Mouse (Mus musculus) 3T3-L1 (cell line): ENCODE results near the gene Cybc1.

ENCODE experiments used
- DNase-seq: peaks from one replicate; pipeline ENCODE4 v3.0.0-alpha.2; 2015; ENCODE audit warnings: low read depth, low spot score

The Cybc1 gene

DNA sequence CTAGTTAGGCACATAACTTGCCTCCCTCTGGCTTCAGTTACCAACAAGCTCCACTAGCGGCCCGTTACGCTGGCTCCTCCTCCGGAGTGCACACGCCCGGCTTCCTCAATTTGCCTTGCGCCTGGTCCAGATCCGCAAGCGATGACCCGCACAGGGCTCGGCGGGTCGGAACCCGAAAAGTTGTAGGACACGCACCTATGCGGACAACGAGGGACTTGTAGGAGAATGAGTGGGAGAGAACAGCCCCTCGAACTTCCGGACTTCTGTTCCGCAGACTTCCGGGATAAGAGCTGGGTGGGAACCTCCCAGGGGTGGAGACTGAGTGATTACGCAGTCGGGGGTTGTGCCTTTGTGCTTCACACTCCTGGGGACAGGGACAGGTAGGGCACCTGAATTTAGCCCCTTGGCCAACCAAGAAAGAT, at the start of gene Cybc1:
TSS of gene Cybc1 (minus strand) at position 305 of the 422 bp plus-strand sequence.
- DNase-seq: peak; percentile 91

GRCm38 (mm10) chr11:121278011-121278410, 48.9 kb upstream of the Cybc1 start:
- DNase-seq: no peak

- no peak for DNase-seq
These were observed 48.4 kb upstream of the Cybc1 start for GRCm38 (mm10) chr11:121277516-121277915.

DNA sequence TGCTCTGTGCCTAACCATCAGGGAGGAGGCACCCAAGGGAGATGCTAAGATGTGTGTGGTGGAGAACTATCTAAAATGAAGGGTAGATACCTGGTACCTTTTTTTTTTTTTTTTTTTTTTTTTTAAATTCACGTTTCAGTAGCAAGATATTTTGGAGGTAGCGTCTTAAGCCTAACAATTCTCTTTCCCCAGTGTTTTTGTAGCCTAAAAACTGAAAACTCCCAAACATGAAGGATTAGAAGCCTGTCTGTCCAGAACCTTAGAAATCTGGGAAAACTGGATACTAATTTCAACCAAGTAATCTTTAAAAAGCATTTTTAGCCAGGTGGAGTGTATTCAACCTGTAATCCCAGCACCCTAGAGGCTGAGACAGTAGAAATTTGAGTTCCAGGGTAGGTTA, 32.0 kb upstream of the Cybc1 start:
- DNase-seq: no peak

DNA sequence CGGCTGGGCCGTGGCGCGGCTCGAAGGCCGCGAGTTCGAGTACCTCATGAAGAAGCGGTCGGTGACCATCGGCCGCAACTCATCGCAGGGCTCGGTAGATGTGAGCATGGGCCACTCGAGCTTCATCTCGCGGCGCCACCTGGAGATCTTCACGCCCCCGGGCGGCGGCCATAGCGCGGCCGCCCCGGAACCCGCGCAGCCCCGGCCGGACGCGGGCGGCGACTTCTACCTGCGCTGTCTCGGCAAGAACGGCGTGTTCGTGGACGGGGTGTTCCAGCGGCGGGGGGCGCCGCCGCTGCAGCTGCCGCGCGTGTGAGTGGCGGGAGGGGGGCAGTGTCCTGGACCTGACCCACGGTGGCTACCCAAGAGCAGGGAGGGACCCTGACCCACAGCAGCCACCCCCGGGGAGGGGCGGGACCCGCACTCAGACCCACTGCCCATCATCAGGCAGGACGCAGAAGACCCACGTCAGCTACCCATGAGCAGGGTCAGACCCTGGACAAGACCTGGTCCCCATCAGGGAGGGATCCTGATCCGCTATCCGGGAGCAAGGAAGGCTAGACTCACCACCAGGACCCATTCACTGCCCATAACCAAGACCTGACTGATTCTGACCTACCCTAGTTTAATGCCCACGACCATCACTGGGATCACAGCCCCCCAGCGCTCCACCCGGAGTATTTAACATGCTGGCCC, 31.2 kb upstream of the Cybc1 start:
- DNase-seq: peak; percentile 34

- peak; percentile 79 for DNase-seq
These were observed 30.3 kb upstream of the Cybc1 start, which contains the start of gene Foxk2 for GRCm38 (mm10) chr11:121259160-121260100. Gene Foxk2 (plus strand): TSS chr11:121259990.

DNA sequence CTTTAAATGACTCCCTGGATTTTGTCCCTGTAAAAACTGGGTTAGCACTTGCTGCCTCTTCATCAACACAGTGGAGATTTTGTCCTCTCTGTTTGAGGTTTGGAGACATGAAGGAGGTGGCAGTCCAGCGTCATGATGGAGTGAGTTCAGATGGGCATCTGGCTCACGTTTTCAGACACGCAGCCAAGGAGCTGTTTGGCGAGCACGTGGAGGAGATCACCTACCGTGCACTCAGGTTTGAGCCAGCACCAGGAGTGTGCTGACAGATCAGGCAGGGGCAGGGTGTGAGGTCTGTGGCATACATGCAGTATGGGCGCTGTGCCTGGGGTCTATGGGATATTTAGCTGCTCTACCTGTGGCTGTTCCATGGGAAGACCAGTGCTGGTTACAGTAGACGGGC, 21.1 kb upstream of the Cybc1 start:
- DNase-seq: no peak

GRCm38 (mm10) chr11:121239669-121240068, 10.5 kb upstream of the Cybc1 start:
- DNase-seq: no peak

DNA sequence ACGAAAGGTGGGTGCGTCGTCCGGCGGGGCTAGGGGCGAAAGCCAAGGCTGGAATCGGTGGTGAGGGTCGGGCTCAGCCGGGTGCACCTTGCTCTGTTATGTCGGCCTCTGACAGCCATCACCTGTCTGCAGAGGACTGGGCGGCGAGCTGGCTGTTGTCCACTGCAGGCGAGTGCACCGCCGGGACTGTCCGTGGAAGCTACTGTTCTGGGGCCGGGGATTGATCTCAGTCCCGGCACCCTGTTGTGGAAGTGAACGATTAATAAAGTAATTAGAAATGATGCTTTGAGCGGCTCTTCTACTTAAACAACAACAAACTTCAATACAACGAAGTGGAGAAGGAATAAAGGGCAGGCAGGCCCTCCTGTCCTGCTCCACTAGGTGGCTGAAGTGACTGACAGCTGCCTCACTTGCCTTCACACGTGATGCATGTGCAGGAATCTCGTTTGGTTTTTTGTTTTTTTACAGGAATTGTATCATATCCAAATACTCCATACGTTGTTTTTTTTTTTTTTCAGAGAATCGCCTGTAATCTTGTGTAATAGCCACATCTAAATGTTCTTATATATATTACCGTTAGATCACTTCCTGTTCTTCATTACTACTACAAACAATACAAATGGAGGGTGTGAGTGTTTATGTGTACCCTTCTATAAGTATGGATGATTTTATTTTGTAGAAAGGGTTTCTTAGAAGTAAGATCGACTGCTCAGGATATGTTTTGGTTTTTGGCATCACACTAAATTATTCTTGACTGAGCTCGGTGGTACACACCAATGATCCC, 8.4 kb upstream of the Cybc1 start:
- peak; percentile 77 for DNase-seq

DNA sequence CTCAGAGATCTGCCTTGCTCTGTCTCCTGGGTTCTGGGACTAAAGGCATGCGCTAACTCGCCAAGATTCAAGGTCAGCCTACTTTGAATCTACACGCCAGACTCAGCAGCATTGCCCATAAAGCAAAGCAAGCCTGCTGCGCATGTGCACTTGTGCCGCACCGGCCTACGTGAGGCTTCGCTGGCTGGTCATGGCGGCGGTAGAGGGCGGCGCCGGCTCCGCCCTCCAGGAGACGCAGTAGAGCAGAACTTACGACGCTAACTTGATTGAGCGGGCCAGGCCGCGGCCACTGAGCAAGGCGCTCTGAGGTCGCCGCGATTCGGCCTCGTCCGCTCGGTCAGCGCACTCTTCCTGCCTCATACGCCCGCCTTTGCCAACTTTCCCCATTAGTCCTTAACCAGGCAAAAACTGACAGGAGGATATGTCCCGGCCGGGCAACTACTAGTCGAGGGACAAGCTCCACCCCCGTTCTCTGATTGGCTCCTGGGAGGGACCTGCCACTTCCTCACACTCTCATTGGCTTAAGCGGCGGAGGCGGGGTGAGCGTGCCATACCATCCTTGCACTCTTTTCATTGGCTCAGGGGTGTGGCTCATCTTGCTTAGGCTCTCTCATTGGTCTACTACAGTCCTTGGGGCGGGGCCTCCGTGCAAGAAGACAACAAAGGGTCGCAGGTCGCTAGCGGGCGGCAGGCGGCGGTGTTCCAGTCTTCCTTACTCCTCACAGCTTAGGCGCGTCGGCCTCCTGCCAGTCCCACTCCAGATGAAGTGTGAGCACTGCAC, 7.6 kb upstream of the Cybc1 start, which contains the start of gene Narf:
TSS of gene Narf (plus strand) at position 690 of the 781 bp plus-strand sequence.
- DNase-seq: peak; percentile 100

DNA sequence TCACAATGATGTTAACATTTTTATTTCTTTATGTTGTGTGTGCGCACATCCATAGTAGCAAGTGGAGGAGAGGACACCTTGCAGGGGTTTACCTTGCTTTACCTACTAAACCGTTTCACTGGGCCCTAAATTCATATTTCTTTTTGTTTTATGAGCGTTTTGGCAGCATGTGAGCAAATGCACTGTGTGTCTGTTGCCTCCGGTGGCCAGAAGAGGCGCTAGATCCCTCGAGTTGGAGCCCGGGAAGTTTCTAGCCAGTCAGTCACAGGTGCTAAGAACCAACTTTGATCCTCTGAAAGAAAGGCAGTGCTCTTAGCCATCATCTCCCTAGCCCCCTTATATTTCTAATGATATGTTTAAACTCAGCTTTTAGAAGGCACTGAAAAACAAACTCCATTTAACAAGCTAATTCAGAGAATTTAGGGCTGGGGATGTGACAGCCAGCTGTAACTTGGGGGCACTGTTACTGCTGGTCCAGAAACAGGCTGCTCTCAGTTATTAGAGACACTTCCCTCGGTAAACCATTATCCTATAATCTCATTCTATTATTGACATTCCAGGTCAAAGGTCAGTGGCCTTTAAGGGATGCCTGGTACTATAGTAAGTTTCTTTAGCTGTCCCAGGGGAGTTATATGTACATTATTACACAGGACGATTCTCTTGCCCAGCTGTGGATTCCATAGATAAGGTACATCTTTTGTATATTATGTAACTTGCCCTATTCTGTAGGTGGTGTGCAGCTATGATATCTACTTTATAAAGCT, 6.5 kb upstream of the Cybc1 start:
- peak; percentile 79 for DNase-seq

GRCm38 (mm10) chr11:121232706-121233105, 3.6 kb upstream of the Cybc1 start:
- DNase-seq: no peak

DNA sequence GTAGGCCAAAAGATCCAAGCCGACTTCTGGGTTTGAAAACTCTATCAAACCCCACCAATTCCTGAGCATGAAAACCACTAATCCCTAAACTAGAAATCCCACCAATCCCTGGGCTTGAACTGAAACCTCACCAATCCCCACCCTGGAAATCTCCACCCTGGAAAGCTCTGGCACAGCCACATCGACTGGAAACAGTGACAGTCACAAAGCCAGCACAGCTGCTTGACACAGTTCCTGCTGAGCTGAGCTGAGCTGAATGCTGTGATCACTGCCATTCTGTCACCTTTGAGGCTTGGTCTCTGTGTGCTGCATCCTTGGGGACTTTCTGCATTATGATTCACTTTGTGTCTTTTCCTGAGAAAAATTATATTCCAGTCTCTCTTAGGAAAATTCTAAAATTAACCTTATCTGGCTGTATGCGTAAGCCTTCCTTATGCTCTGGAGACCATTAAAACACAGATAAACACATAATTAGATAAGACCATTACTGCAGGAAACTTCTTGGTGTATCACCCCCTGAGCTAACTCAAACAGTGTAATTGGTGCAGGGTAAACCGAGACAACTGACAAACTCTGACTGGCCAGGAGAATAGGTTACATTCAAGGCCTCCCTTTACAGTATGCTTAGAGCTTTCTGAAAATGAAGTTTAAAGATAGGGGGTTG, 2.6 kb upstream of the Cybc1 start:
- no peak for DNase-seq

DNA sequence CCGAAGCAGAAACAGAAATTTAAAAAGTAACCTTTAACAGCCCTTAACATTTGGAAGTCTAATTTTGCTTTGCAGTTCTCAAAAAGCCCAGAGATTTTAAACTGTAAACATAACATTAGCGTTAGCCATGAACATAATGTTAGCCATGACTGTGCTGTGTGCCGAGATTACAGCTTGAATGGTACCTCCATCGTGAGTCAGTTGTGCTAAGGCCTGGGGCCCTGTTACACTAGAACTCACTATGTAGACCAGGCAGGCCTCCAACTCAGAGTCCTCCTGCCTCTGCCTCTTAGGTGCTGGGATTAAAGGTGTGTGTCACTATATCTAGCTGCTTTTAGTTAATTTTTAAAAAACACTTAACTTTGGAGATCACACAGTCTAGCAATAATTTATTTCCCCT, 2.1 kb upstream of the Cybc1 start:
- DNase-seq: no peak

DNA sequence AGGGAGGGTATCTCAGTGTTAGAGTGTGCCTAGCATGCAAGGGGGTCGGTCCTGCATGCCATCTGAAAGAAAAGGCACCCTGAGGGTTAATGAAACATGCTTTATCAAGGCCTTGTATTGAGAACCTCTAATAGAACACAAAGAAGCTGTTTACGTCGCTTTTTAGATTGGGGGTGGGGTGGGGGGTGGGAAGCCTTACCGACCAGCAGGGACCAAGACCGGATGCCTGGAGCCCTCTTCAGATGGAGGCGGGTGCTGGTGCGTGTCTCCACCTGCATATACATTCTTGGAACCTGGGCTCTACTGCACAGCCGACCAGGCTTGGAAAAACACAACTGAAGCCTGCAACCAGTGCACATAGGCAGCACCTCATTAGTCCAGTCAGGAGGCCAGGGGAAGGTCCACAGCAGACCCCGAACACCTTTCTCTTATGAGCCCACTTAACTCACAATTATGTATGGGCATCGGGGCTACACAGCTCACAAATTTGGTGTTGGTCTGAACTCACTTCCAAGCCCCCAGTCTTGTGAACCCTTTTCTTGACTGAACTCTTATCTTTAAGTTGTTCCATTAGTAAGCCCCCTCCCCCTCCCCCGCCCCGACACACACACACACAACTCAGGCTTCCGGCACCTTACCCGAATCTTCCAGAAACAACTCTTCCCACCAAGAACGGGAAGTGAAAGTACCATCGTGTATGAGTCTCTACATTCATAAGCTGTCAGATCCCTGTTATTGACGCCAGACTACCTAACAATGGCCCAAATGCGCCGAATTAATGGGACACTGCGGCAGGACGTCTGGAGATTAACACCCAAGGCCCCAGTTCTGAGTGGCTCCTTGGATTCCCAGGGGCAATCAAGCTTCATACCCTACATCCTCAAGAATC, 749 bp downstream of the Cybc1 start:
- DNase-seq: no peak

DNA sequence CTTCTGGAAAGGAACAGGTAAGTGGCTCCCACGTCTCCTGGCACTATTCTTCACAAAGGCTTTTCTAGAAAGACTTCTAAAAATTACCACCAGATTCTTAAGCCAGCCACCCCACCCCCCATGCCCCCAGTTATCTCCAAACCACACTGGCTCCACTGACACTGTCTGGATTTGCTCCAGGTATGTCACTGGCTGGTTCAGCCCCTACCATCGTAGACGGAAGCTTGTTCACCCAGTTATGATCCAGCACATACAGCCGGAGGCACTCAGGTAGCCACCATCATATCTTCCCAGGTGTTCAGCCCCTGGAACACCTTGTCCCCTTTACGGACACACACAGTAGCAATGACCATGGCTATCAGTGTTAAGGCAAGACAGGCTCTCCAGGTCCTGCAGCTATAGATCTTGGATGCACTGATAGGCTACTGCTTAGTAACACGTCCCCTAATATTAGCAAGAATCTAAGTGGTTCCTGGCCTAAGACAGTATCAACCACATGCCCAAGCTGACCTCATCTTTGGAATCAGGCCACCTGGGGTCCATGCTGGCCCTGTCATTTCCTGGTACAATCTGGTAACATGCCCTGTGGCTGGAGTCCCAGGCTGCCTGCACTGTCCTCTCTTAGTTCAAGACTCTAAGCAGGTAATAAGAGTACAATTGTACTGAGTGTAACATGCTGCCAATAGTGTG, 7.7 kb downstream of the Cybc1 start:
- DNase-seq: no peak

- no peak for DNase-seq
These were observed 8.4 kb downstream of the Cybc1 start for GRCm38 (mm10) chr11:121220771-121221170.

- DNase-seq: no peak
These were observed 9.3 kb downstream of the Cybc1 start for GRCm38 (mm10) chr11:121219776-121220175.
